Mouse (Mus musculus) limb, embryonic 11.5 days (tissue): ENCODE measurements around the gene Zbtb20. TPM values are rescaled to one million over a fixed set of nuclear protein-coding genes. Genes with fewer than 3 reads are reported as not detected.

Experiments
- ATAC-seq: fragments of 200-750 bp; cut with Nextera tagmentation; 2 replicates; pipeline ENCODE4 v1.8.0; 2017; ENCODE audit warnings: low read depth; ENCODE audit not compliant: insufficient number of reproducible peaks, low FRiP score, low TSS enrichment
- DNase-seq: peaks from one replicate; pipeline ENCODE4 v3.0.0-alpha.2; 2015; ENCODE audit warnings: low spot score
- H3K27ac ChIP-seq: fragments of 300-500 bp; sonication (generic); replicated peaks from 2 replicates; pipeline ENCODE4 v1.5.1; 2014; ENCODE audit warnings: low read depth, mild to moderate bottlenecking, low read length
- H3K27me3 ChIP-seq: fragments of 300-500 bp; sonication (generic); 2 replicates; pipeline ENCODE4 v1.6.1; 2014; ENCODE audit warnings: mild to moderate bottlenecking, low read length, mixed read lengths; ENCODE audit not compliant: control insufficient read depth, insufficient read depth
- H3K36me3 ChIP-seq: fragments of 300-500 bp; sonication (generic); 2 replicates; pipeline ENCODE4 v1.6.1; 2014; ENCODE audit warnings: mild to moderate bottlenecking, low read length, moderate library complexity, mixed read lengths; ENCODE audit not compliant: control insufficient read depth, insufficient read depth
- H3K4me1 ChIP-seq: fragments of 300-500 bp; sonication (generic); 2 replicates; pipeline ENCODE4 v1.6.1; 2014; ENCODE audit warnings: low read length, mixed read lengths; ENCODE audit not compliant: control insufficient read depth, insufficient read depth
- H3K4me2 ChIP-seq: fragments of 300-500 bp; sonication (generic); 2 replicates; pipeline ENCODE4 v1.6.1; 2014; ENCODE audit warnings: low read depth, mild to moderate bottlenecking, moderate library complexity; ENCODE audit not compliant: severe bottlenecking
- H3K4me3 ChIP-seq: fragments of 300-500 bp; sonication (generic); 2 replicates; pipeline ENCODE4 v1.5.1; 2014; ENCODE audit warnings: low read depth, low read length
- H3K9ac ChIP-seq: fragments of 300-500 bp; sonication (generic); 2 replicates; pipeline ENCODE4 v1.6.1; 2014; ENCODE audit warnings: mild to moderate bottlenecking, low read length
- H3K9me3 ChIP-seq: fragments of 300-500 bp; sonication (generic); 2 replicates; pipeline ENCODE4 v1.6.1; 2016; ENCODE audit warnings: low read length; ENCODE audit not compliant: control insufficient read depth
- WGBS: fragments of 180-500 bp; shearing (Covaris S2); extraction: QIAGEN DNeasy Blood & Tissue Kit; methylation state at CpG from one replicate; pipeline ENCODE4 v1.1.7; 2014; 5-methylcytosine and 5-hydroxymethylcytosine counted together
- polyA plus RNA-seq: library from polyadenylated mRNA; unstranded; fragments of >200 nt; fragmentation: Nextera tagmentation; extraction: Ambion mirVana; gene quantifications from 2 replicates; pipeline ENCODE4 v1.2.1, GENCODE M21; 2014

The Zbtb20 gene
- polyA plus RNA-seq, 1 experiment from 2014 or later = 12.9 TPM

- 74% methylated on average over 2 of the region's 2 CpGs for WGBS
- Histone ChIP-seq H3K4me1 (no peaks in the 10 kb centered on the region), H3K27me3 (no peaks in the 10 kb centered on the region), H3K27ac (no peak overlapping the region), H3K9ac (no peak overlapping the region), H3K9me3 (no peaks in the 10 kb centered on the region), H3K4me2 (no peak overlapping the region), H3K4me3 (no peak overlapping the region), H3K36me3 (no peaks in the 10 kb centered on the region)
- ATAC-seq (no peak), DNase-seq (no peak)
These were observed 621.4 kb downstream of the Zbtb20 start for GRCm38 (mm10) chr16:43497093-43497492.

- Histone ChIP-seq H3K9ac (no peak overlapping the region), H3K9me3 (no peaks in the 10 kb centered on the region), H3K36me3 (no peaks in the 10 kb centered on the region), H3K4me2 (no peak overlapping the region), H3K4me1 (0 out of 2 replicates have a peak, but pooled peaks cover 4% of the 10 kb centered on the region), H3K27me3 (peaks cover 3% of the 10 kb centered on the region; the same call in 1 of the 2 replicates), H3K27ac (no peak overlapping the region), H3K4me3 (no peak overlapping the region)
- DNase-seq = no peak
- ATAC-seq = no peak
- 85% methylated on average over 8 of the region's 8 CpGs for WGBS
These were observed 624.6 kb downstream of the Zbtb20 start for GRCm38 (mm10) chr16:43500132-43500853.

GRCm38 (mm10) chr16:43501284-43501683 lies 625.6 kb downstream of the Zbtb20 start:
- no peak for ATAC-seq
- Histone ChIP-seq H3K9ac (no peak overlapping the region), H3K4me3 (no peak overlapping the region), H3K4me1 (0 out of 2 replicates have a peak, but pooled peaks cover 4% of the 10 kb centered on the region), H3K27me3 (peaks cover 3% of the 10 kb centered on the region; the same call in 1 of the 2 replicates), H3K27ac (no peak overlapping the region), H3K9me3 (no peaks in the 10 kb centered on the region), H3K4me2 (no peak overlapping the region), H3K36me3 (no peaks in the 10 kb centered on the region)
- WGBS = 80% methylated on average over 4 of the region's 4 CpGs
- DNase-seq = no peak

GRCm38 (mm10) chr16:43502339-43503009 lies 626.8 kb downstream of the Zbtb20 start:
- Histone ChIP-seq H3K4me3 (no peak overlapping the region), H3K27me3 (peaks cover 3% of the 10 kb centered on the region; the same call in 1 of the 2 replicates), H3K36me3 (no peaks in the 10 kb centered on the region), H3K27ac (no peak overlapping the region), H3K9me3 (no peaks in the 10 kb centered on the region), H3K4me2 (peak overlapping the region; percentile 49), H3K4me1 (0 out of 2 replicates have a peak, but pooled peaks cover 4% of the 10 kb centered on the region), H3K9ac (no peak overlapping the region)
- DNase-seq (no peak), ATAC-seq (no peak)
- 40% methylated on average over 12 of the region's 12 CpGs for WGBS

- Histone ChIP-seq H3K4me1 (0 out of 2 replicates have a peak, but pooled peaks cover 4% of the 10 kb centered on the region), H3K27ac (no peak overlapping the region), H3K27me3 (peaks cover 3% of the 10 kb centered on the region; the same call in 1 of the 2 replicates), H3K4me3 (peak overlapping the region; percentile 17; the same call in 1 of the 2 replicates), H3K4me2 (peak overlapping the region; percentile 49), H3K9me3 (no peaks in the 10 kb centered on the region), H3K36me3 (no peaks in the 10 kb centered on the region), H3K9ac (peak overlapping the region; percentile 13; the same call in 1 of the 2 replicates)
- ATAC-seq = peak; percentile 65; the same call in 1 of the 2 replicates
- 9% methylated on average over 13 of the region's 13 CpGs for WGBS
- DNase-seq = no peak
These were observed 627.4 kb downstream of the Zbtb20 start for GRCm38 (mm10) chr16:43503010-43503635.

- Histone ChIP-seq H3K4me3 (peak overlapping the region; percentile 17; the same call in 1 of the 2 replicates), H3K4me1 (0 out of 2 replicates have a peak, but pooled peaks cover 4% of the 10 kb centered on the region), H3K9ac (peak overlapping the region; percentile 13; the same call in 1 of the 2 replicates), H3K4me2 (peak overlapping the region; percentile 49), H3K27me3 (peaks cover 3% of the 10 kb centered on the region; the same call in 1 of the 2 replicates), H3K36me3 (no peaks in the 10 kb centered on the region), H3K27ac (no peak overlapping the region), H3K9me3 (no peaks in the 10 kb centered on the region)
- 2% methylated on average over 5 of the region's 5 CpGs for WGBS
- DNase-seq (no peak), ATAC-seq (no peak)
These were observed 627.9 kb downstream of the Zbtb20 start for GRCm38 (mm10) chr16:43503636-43504010.

GRCm38 (mm10) chr16:43504151-43504550 lies 628.5 kb downstream of the Zbtb20 start:
- ATAC-seq = no peak
- H3K36me3 ChIP-seq = no peaks in the 10 kb centered on the region

GRCm38 (mm10) chr16:43504556-43504955 lies 628.9 kb downstream of the Zbtb20 start:
- no peak overlapping the region for H3K4me3 ChIP-seq
- H3K4me1 ChIP-seq = 0 out of 2 replicates have a peak, but pooled peaks cover 4% of the 10 kb centered on the region
- H3K27ac ChIP-seq = no peak overlapping the region
- no peaks in the 10 kb centered on the region for H3K9me3 ChIP-seq
- no peak for ATAC-seq
- H3K9ac ChIP-seq = no peak overlapping the region
- WGBS = 81% methylated on average over 1 of the region's 1 CpGs
- no peaks in the 10 kb centered on the region for H3K36me3 ChIP-seq
- peaks cover 3% of the 10 kb centered on the region; the same call in 1 of the 2 replicates for H3K27me3 ChIP-seq
- no peak for DNase-seq
- H3K4me2 ChIP-seq = no peak overlapping the region

More at GRCm38 (mm10) chr16:43504151-43504550, 628.5 kb downstream of the Zbtb20 start:
- no peak overlapping the region for H3K9ac ChIP-seq
- H3K27me3 ChIP-seq = peaks cover 3% of the 10 kb centered on the region; the same call in 1 of the 2 replicates
- DNase-seq = no peak
- peak overlapping the region; percentile 49; the same call in 1 of the 2 replicates for H3K4me2 ChIP-seq
- H3K4me1 ChIP-seq = 0 out of 2 replicates have a peak, but pooled peaks cover 4% of the 10 kb centered on the region
- H3K4me3 ChIP-seq = 0 out of 2 replicates have a peak overlapping the region, but pooled peaks have one; percentile 17
- H3K9me3 ChIP-seq = no peaks in the 10 kb centered on the region
- no peak overlapping the region for H3K27ac ChIP-seq
- 1% methylated on average over 3 of the region's 3 CpGs for WGBS
